Mouse (Mus musculus): ENCODE results near the gene Cxcl3.

DNA sequence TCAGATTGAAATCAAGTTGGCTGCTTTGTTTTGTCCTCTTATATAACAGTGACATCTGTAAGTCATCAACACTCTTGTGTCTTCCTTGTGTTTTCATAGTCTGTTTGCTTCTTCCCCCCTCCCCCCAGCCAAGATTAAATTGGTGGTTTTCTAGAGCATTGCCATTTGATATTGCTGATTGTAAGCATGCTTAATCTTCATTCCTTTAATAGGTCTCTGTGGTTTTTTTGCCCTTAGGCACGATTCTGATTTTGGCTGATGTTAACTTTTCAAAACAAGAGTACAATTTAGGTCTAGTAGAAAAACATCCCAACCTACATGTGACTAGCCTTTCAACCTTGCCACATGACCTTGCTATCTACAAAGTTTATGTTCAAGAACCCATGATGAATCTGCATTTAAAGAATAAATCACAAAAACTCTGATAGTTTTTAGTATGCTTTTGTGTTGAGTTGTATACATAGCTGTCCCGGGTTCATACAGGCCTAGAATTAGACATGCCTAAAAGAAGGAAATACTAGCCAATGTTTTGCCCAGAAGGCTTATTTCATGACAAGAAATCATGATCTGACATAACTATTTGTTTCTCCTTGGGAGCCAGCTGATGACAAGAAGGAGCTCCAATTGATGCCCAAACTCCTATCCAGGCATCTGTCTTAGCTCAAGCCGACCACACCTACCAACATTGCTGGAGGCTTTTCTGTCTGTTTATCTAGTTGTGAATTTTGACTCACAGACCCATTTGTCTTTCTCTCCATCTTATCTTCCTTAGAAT, 21.5 kb downstream of the Cxcl3 start:
- no peak for TF ChIP-seq POLR2AphosphoS5 (IDR thresholded peaks at IDR 0.05; ENCODE audit: insufficient replicate concordance, low read depth, low read length)
- TF ChIP-seq CTCF (IDR thresholded peaks at IDR 0.05; ENCODE audit: low read depth, low read length): no peak
- TF ChIP-seq GATA1 (IDR thresholded peaks at IDR 0.05; ENCODE audit: borderline replicate concordance, low read length): no peak
- TF ChIP-seq GATA2 (IDR thresholded peaks at IDR 0.05; ENCODE audit: borderline replicate concordance, low read depth, low read length): no peak
